Mouse (Mus musculus) adrenal gland, postnatal 14 days (tissue): Measurements from ENCODE around the gene Znrf3. TPM values are rescaled to one million over a fixed set of nuclear protein-coding genes. Genes with fewer than 3 reads are reported as not detected.

ENCODE experiments used
- DNase-seq: peaks from one replicate; pipeline ENCODE4 v3.0.0; 2021; ENCODE audit warnings: mixed read lengths
- total RNA-seq: library from RNA; stranded (reverse); gene quantifications from 2 replicates; pipeline ENCODE4 v1.2.3, GENCODE M21; 2021

Gene Znrf3
- total RNA-seq, 1 experiment from 2014 or later: 25.0 TPM

GRCm38 (mm10) chr11:5390969-5391831 lies 53.4 kb downstream of the Znrf3 start:
- no peak for DNase-seq

- DNase-seq: no peak
Observed at GRCm38 (mm10) chr11:5382652-5383051, 62.0 kb downstream of the Znrf3 start.

GRCm38 (mm10) chr11:5381226-5381625 lies 63.4 kb downstream of the Znrf3 start:
- DNase-seq: peak; percentile 43

- DNase-seq: peak; percentile 84
Observed at GRCm38 (mm10) chr11:5380275-5380674, 64.4 kb downstream of the Znrf3 start.

- DNase-seq: peak; percentile 18
Observed at GRCm38 (mm10) chr11:5369176-5369575, 75.5 kb downstream of the Znrf3 start.

GRCm38 (mm10) chr11:5368492-5368891 lies 76.2 kb downstream of the Znrf3 start:
- DNase-seq: no peak

GRCm38 (mm10) chr11:5355266-5355764 lies 89.3 kb downstream of the Znrf3 start:
- DNase-seq: peak; percentile 53

- DNase-seq: peak; percentile 69
Observed at GRCm38 (mm10) chr11:5354753-5355152, 89.9 kb downstream of the Znrf3 start.

- DNase-seq: no peak
Observed at GRCm38 (mm10) chr11:5353032-5353431, 91.6 kb downstream of the Znrf3 start.

GRCm38 (mm10) chr11:5349483-5349882 lies 95.2 kb downstream of the Znrf3 start:
- no peak for DNase-seq

- no peak for DNase-seq
Observed at GRCm38 (mm10) chr11:5346845-5347640, 97.6 kb downstream of the Znrf3 start.

- DNase-seq: no peak
Observed at GRCm38 (mm10) chr11:5343748-5344147, 100.9 kb downstream of the Znrf3 start.

- no peak for DNase-seq
Observed at GRCm38 (mm10) chr11:5339732-5340131, 104.9 kb downstream of the Znrf3 start.

GRCm38 (mm10) chr11:5336852-5337251 lies 107.8 kb downstream of the Znrf3 start:
- no peak for DNase-seq

GRCm38 (mm10) chr11:5336269-5336668 lies 108.4 kb downstream of the Znrf3 start:
- no peak for DNase-seq

- no peak for DNase-seq
Observed at GRCm38 (mm10) chr11:5330851-5331250, 113.8 kb downstream of the Znrf3 start.

GRCm38 (mm10) chr11:5327693-5328092 lies 117.0 kb downstream of the Znrf3 start:
- DNase-seq: peak; percentile 24

- no peak for DNase-seq
Observed at GRCm38 (mm10) chr11:5326252-5326651, 118.4 kb downstream of the Znrf3 start.

GRCm38 (mm10) chr11:5325217-5325616 lies 119.4 kb downstream of the Znrf3 start:
- no peak for DNase-seq

GRCm38 (mm10) chr11:5324296-5324695 lies 120.4 kb downstream of the Znrf3 start:
- DNase-seq: no peak

GRCm38 (mm10) chr11:5321687-5322086 lies 123.0 kb downstream of the Znrf3 start:
- no peak for DNase-seq

- peak; percentile 40 for DNase-seq
Observed at GRCm38 (mm10) chr11:5318976-5319375, 125.7 kb downstream of the Znrf3 start.
